Mouse (Mus musculus) heart, embryonic 10.5 days (tissue): ENCODE results near the gene Zfp618. TPM values are rescaled to one million over a fixed set of nuclear protein-coding genes. Genes with fewer than 3 reads are reported as not detected.

Experiments
- DNase-seq: peaks from one replicate; pipeline ENCODE4 v3.0.0-alpha.2; 2017; ENCODE audit warnings: low spot score
- H3K27ac ChIP-seq: fragments of 300-500 bp; sonication (generic); 2 replicates; pipeline ENCODE4 v1.5.1; 2016; ENCODE audit warnings: mild to moderate bottlenecking
- H3K27me3 ChIP-seq: fragments of 300-500 bp; sonication (generic); 2 replicates; pipeline ENCODE4 v1.6.1; 2016; ENCODE audit warnings: mild to moderate bottlenecking; ENCODE audit not compliant: poor library complexity, insufficient read depth, severe bottlenecking
- H3K36me3 ChIP-seq: fragments of 300-500 bp; sonication (generic); 2 replicates; pipeline ENCODE4 v1.6.1; 2016; ENCODE audit warnings: mild to moderate bottlenecking, moderate library complexity
- H3K4me1 ChIP-seq: fragments of 300-500 bp; sonication (generic); 2 replicates; pipeline ENCODE4 v1.6.1; 2016; ENCODE audit warnings: mild to moderate bottlenecking
- H3K4me3 ChIP-seq: fragments of 300-500 bp; sonication (generic); 2 replicates; pipeline ENCODE4 v1.5.1; 2016; ENCODE audit warnings: mild to moderate bottlenecking, moderate library complexity
- H3K9me3 ChIP-seq: fragments of 300-500 bp; sonication (generic); 2 replicates; pipeline ENCODE4 v1.6.1; 2016; ENCODE audit warnings: mild to moderate bottlenecking, moderate library complexity
- WGBS: fragments of 180-500 bp; shearing (Covaris S2); methylation state at CpG from one replicate; pipeline ENCODE4 v1.1.7; 2016; 5-methylcytosine and 5-hydroxymethylcytosine counted together
- polyA plus RNA-seq: library from polyadenylated mRNA; unstranded; fragments of >200 nt; fragmentation: Nextera tagmentation; extraction: Ambion mirVana; gene quantifications from 2 replicates; pipeline ENCODE4 v1.2.1, GENCODE M21; 2016

Gene Zfp618
- polyA plus RNA-seq, 1 experiment from 2014 or later = 18.1 TPM

DNA sequence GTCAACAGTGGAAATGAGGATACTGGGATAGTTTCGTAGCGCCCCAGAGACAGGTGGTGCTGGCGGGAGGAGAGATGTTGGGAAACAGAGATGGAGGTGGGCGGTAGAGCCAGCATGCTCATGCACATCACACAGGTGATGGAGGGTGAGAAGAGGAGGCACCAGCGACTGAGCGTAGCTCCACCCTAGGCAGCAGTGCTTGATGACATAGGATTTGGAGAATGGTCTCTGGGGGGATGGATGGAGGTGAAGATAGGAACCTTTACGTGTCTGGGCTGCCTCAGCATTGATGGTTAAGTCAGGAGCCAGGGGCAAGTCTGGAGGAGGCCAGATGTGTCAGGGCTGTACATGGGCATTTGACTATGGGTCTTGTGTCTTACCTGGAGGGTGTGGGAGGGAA, 58.7 kb downstream of the Zfp618 start:
- DNase-seq = peak; percentile 64
- Histone ChIP-seq H3K4me3 (no peak overlapping the region), H3K4me1 (peaks cover 18% of the 10 kb centered on the region; the same call in 1 of the 2 replicates), H3K36me3 (peaks cover 6% of the 10 kb centered on the region; the same call in 1 of the 2 replicates), H3K27ac (no peak overlapping the region), H3K9me3 (no peaks in the 10 kb centered on the region), H3K27me3 (no peaks in the 10 kb centered on the region)
- 91% methylated on average over 7 of the region's 7 CpGs for WGBS

DNA sequence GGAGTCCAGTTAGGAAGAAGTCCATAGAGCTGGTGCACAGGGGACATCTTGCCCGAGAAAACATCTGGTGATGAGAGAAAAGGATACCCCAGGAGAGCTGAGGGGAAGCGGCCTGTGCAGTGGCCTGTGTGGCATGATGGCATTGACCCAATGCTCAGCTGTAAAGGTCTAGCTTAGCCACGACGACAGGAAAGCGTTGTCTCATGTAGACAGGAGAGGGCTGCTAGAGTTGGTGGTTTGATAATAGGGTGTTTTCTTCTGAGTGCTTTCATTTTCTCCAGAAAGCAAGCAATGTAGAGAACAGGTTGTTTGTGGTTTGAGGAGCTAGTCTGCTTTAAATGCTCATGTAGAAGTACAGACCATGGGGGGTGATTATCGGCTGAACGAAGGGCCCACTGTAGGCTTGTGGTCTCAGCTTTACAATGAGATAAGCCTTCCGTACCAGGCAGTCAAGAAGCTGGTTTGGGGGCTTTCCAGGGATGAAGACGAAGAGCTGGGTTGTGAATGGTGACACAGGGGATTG, 59.4 kb downstream of the Zfp618 start:
- H3K9me3 ChIP-seq = no peaks in the 10 kb centered on the region
- no peaks in the 10 kb centered on the region for H3K27me3 ChIP-seq
- DNase-seq = peak; percentile 30
- WGBS = 74% methylated on average over 9 of the region's 9 CpGs
- H3K4me3 ChIP-seq = no peak overlapping the region
- H3K36me3 ChIP-seq = peaks cover 6% of the 10 kb centered on the region; the same call in 1 of the 2 replicates
- H3K27ac ChIP-seq = no peak overlapping the region
- H3K4me1 ChIP-seq = peaks cover 18% of the 10 kb centered on the region; the same call in 1 of the 2 replicates

- Histone ChIP-seq H3K4me1 (peaks cover 18% of the 10 kb centered on the region; the same call in 1 of the 2 replicates), H3K9me3 (no peaks in the 10 kb centered on the region), H3K27ac (no peak overlapping the region), H3K36me3 (peaks cover 6% of the 10 kb centered on the region; the same call in 1 of the 2 replicates), H3K27me3 (no peaks in the 10 kb centered on the region), H3K4me3 (no peak overlapping the region)
- DNase-seq = peak; percentile 59
- 89% methylated on average over 9 of the region's 9 CpGs for WGBS
Observed at GRCm38 (mm10) chr4:63025306-63025705, 59.9 kb downstream of the Zfp618 start.

DNA sequence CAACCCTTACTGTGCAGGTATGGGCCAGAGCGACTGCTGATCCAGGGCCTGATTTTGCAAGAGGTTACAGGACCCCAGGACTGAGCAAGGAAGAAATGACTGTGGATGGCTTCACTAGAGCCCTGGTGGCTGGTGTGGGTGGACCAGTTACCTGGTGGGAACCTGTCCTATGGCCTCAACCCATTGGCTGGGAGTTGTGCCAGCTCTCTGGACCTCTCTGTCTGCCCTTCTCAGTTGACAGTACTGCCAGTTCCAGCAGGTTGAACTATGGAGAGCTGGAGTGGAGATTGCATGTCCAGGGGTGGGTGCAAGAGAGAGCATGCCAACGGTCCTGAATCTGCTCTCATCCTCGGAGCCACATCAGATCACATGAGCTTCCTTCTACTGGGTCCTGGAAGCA, 60.9 kb downstream of the Zfp618 start:
- 93% methylated on average over 3 of the region's 3 CpGs for WGBS
- H3K4me1 ChIP-seq = peaks cover 15% of the 10 kb centered on the region; the same call in 1 of the 2 replicates
- peaks cover 6% of the 10 kb centered on the region; the same call in 1 of the 2 replicates for H3K36me3 ChIP-seq
- H3K27me3 ChIP-seq = no peaks in the 10 kb centered on the region
- no peak overlapping the region for H3K4me3 ChIP-seq
- DNase-seq = no peak
- H3K9me3 ChIP-seq = no peaks in the 10 kb centered on the region
- no peak overlapping the region for H3K27ac ChIP-seq

DNA sequence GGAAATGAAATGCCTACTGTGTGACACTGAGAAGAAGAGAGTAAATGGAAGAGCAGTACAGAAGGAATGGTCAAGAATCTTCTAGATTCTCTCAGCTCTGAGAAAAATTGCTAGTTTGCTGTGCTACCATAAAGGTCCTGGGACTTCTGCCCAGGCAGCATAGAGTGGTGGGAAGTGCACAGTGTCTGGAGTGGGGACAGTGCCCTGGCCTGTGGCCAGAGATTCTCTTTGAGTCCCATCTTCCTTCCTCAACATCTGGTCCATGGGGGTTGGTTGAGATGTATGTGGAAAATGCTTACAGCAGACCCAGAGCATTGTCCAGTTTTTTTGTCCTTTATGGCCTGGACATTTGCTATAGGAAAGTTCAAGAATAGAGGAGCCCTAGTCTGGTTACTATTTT, 62.1 kb downstream of the Zfp618 start:
- H3K4me1 ChIP-seq = peaks cover 12% of the 10 kb centered on the region; the same call in 1 of the 2 replicates
- no peak overlapping the region for H3K4me3 ChIP-seq
- H3K27ac ChIP-seq = no peak overlapping the region
- peak; percentile 48 for DNase-seq
- H3K36me3 ChIP-seq = peaks cover 6% of the 10 kb centered on the region; the same call in 1 of the 2 replicates
- no peaks in the 10 kb centered on the region for H3K9me3 ChIP-seq
- H3K27me3 ChIP-seq = no peaks in the 10 kb centered on the region

DNA sequence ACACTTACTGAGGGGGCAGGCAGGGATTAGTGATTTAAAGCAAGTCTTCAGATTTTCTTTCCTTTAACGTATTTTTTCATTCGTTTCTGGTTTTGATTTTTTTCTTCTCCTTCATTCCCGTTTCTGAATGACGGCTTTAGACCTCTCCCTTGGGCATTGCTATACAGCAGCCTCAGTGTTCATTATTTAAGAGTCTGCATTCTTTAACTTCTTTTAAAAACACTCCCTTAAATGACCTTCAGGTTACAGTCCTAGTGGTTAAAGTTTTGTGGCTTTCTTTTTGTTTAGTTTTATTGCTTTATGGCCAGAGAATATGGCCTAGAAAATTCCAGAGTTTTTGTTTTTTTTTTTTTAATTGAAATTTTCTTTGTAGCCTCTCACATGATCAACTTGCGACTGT, 64.8 kb downstream of the Zfp618 start:
- DNase-seq = no peak
- Histone ChIP-seq H3K4me1 (peaks cover 15% of the 10 kb centered on the region; the same call in 1 of the 2 replicates), H3K27me3 (no peaks in the 10 kb centered on the region), H3K27ac (no peak overlapping the region), H3K4me3 (no peak overlapping the region), H3K9me3 (no peaks in the 10 kb centered on the region), H3K36me3 (no peaks in the 10 kb centered on the region)
- 73% methylated on average over 5 of the region's 5 CpGs for WGBS

- Histone ChIP-seq H3K36me3 (no peaks in the 10 kb centered on the region), H3K4me3 (no peak overlapping the region), H3K27me3 (no peaks in the 10 kb centered on the region), H3K9me3 (no peaks in the 10 kb centered on the region), H3K4me1 (peaks cover 15% of the 10 kb centered on the region; the same call in 1 of the 2 replicates), H3K27ac (no peak overlapping the region)
- 89% methylated on average over 4 of the region's 4 CpGs for WGBS
- peak; percentile 31 for DNase-seq
Observed at GRCm38 (mm10) chr4:63031240-63031639, 65.9 kb downstream of the Zfp618 start.

DNA sequence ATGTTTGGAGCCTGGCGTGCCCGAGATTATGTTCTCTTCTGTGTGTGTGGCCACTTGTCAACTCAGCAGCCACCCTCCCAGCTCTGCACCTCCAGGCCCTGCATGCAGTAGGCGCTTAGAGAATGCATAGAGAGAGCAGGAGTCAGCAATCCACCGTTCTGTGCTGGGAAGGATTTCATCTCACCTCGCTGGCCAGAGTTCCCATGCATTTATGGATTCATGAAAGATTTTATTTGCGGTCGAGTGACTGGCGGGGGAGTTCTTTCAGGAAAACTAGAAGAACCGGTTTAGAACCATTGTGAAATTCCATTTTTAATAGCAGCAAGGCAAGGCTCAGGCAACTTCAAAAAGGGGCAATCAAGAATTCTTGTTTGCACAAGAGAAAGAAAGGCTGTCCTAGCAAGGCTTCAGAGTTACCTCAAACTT, 67.2 kb downstream of the Zfp618 start:
- 76% methylated on average over 9 of the region's 9 CpGs for WGBS
- no peak overlapping the region for H3K4me3 ChIP-seq
- no peaks in the 10 kb centered on the region for H3K36me3 ChIP-seq
- peaks cover 13% of the 10 kb centered on the region; the same call in 1 of the 2 replicates for H3K4me1 ChIP-seq
- no peaks in the 10 kb centered on the region for H3K9me3 ChIP-seq
- no peaks in the 10 kb centered on the region for H3K27me3 ChIP-seq
- DNase-seq = peak; percentile 73
- no peak overlapping the region for H3K27ac ChIP-seq

DNA sequence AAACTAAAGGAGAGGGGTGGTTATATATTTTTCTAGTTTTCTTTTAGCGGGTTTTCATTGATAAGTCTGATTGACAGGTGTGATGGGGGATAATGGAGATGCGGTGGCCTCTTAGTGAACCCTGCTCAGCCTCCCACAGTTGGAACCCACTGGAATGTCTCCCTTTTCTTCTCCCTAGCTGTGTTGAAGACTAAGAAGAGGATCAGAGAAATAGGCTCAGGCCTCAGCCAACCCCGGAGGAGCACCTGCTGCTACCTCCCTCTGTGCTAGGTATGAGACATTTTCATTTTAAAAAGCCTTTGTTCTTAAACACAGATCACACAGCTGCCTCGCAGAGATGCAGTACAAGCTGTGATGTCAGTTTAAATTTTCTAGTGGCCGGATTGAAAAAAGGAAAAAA, 68.4 kb downstream of the Zfp618 start:
- DNase-seq = peak; percentile 31
- no peaks in the 10 kb centered on the region for H3K27me3 ChIP-seq
- 53% methylated on average over 5 of the region's 5 CpGs for WGBS
- H3K27ac ChIP-seq = no peak overlapping the region
- no peak overlapping the region for H3K4me3 ChIP-seq
- peaks cover 20% of the 10 kb centered on the region for H3K4me1 ChIP-seq
- no peaks in the 10 kb centered on the region for H3K36me3 ChIP-seq
- no peaks in the 10 kb centered on the region for H3K9me3 ChIP-seq

- Histone ChIP-seq H3K27ac (no peak overlapping the region), H3K4me1 (peaks cover 22% of the 10 kb centered on the region), H3K9me3 (no peaks in the 10 kb centered on the region), H3K4me3 (no peak overlapping the region), H3K36me3 (no peaks in the 10 kb centered on the region), H3K27me3 (no peaks in the 10 kb centered on the region)
- DNase-seq = peak; percentile 52
- 77% methylated on average over 7 of the region's 7 CpGs for WGBS
Observed at GRCm38 (mm10) chr4:63035991-63036390, 70.6 kb downstream of the Zfp618 start.

DNA sequence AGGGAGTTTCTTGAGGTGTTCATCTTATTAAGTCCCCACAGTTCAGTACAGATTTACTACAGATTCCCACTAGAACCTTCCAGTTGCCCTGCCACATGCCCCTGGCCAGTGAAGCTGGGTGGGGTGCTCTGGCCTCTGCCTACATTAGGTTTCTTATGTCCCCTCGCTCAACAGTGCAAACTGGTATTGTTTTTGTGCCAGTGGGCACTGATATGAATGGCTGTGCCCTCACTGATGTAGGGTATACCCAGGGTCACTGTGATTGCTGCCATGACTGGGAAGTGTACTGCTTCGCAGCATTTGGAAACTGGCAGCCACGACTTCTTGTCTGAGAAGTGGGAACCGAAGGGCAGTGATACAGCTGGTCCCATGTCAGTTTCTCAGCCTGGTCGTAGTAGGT, 71.4 kb downstream of the Zfp618 start:
- Histone ChIP-seq H3K4me3 (no peak overlapping the region), H3K9me3 (no peaks in the 10 kb centered on the region), H3K4me1 (peaks cover 22% of the 10 kb centered on the region), H3K27ac (no peak overlapping the region), H3K27me3 (no peaks in the 10 kb centered on the region), H3K36me3 (no peaks in the 10 kb centered on the region)
- peak; percentile 58 for DNase-seq
- WGBS = 87% methylated on average over 5 of the region's 5 CpGs

GRCm38 (mm10) chr4:63037555-63037954, 72.2 kb downstream of the Zfp618 start:
- DNase-seq = peak; percentile 46
- H3K4me3 ChIP-seq = no peak overlapping the region
- no peaks in the 10 kb centered on the region for H3K36me3 ChIP-seq
- H3K27ac ChIP-seq = no peak overlapping the region
- peaks cover 22% of the 10 kb centered on the region for H3K4me1 ChIP-seq
- H3K9me3 ChIP-seq = no peaks in the 10 kb centered on the region
- 76% methylated on average over 4 of the region's 4 CpGs for WGBS
- H3K27me3 ChIP-seq = no peaks in the 10 kb centered on the region

GRCm38 (mm10) chr4:63038265-63038664, 72.9 kb downstream of the Zfp618 start:
- Histone ChIP-seq H3K36me3 (no peaks in the 10 kb centered on the region), H3K4me3 (no peak overlapping the region), H3K27me3 (no peaks in the 10 kb centered on the region), H3K4me1 (peaks cover 22% of the 10 kb centered on the region), H3K27ac (no peak overlapping the region; the same call in 1 of the 2 replicates), H3K9me3 (no peaks in the 10 kb centered on the region)
- WGBS = 28% methylated on average over 2 of the region's 2 CpGs
- peak; percentile 36 for DNase-seq

- DNase-seq = peak; percentile 42
- H3K27ac ChIP-seq = no peak overlapping the region
Observed at GRCm38 (mm10) chr4:63038937-63039336, 73.6 kb downstream of the Zfp618 start.

More at GRCm38 (mm10) chr4:63038937-63039336, 73.6 kb downstream of the Zfp618 start:
- Histone ChIP-seq H3K4me1 (peaks cover 22% of the 10 kb centered on the region), H3K36me3 (no peaks in the 10 kb centered on the region), H3K9me3 (no peaks in the 10 kb centered on the region), H3K4me3 (no peak overlapping the region), H3K27me3 (no peaks in the 10 kb centered on the region)
- WGBS = 64% methylated on average over 10 of the region's 10 CpGs
